Mouse (Mus musculus) heart, postnatal 0 days (tissue): Measurements from ENCODE around the gene Tex9.

ENCODE experiments used
- CTCF ChIP-seq: IDR thresholded peaks from 2 replicates; pipeline ENCODE4 v1.5.1; 2016; ENCODE audit warnings: antibody characterized with exemption, control low read depth, low read depth
- EP300 ChIP-seq: IDR thresholded peaks from 2 replicates; pipeline ENCODE4 v1.6.1; 2016; ENCODE audit warnings: antibody characterized with exemption, low read depth

DNA sequence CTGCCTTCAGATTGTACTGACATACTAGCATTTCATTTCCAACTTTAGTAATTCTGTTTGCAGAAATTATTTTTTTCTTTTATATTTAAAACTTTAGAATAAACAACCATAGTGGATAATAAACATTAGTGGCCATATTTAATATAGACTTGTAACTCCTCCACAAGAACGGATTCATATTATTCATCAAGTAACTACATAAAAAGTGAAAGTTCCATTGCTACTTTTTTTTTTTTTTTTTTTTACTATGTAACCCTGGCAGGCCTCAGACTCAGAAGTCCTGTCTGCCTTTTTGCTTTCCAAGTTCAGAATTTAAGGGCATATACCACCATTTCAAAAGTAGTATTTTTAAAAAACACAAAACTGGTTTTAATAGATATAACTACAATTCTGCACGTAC, 43.0 kb upstream of the Tex9 start:
- TF ChIP-seq CTCF: no peak
- TF ChIP-seq EP300: no peak
